In the genomic region with DNA sequence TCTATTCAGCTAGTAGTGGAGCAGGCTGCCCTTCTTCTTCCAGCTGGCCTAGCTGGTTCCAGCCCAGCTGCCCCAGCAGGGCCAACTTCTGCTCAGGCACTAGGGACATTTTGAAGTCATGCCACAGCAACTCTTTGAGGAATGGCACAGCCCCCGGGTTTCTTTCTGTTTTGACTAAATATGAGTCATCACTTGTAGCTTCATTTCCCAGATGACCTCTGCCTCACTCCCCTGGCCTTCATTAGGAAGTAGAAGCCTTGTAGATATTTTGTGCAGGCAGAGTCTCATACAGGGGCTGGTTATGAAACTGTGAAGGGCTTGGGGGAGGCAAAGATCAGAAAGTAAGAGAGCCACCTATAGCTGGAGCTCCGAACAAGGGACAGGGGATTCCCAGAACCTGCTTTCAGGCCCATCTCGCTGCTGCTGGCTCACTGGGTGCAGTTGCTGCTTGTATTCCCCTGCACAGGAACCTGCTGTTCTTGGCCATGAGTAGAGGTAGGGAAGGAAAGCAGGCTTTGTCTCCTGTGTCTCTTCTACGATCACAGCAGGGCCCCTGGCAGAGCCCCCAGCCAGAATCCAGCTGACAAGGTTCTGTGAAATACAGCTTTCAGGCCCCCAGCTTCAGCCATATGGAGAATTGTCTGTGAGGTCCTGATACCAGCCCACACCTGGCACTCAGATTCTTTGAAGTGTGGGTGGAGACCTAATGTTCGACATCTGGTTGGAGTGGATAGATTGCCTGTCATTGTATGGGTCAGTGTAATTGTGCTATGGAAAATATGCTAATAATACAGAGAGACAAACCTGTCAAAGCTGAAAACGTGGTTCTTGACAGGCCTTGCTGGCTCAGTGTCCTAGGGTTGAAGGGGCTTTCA, we compare ENCODE assay signal across 8 mouse cellular contexts. TPM values are rescaled to one million over a fixed set of nuclear protein-coding genes. Genes with fewer than 3 reads are reported as not detected.
DNase-seq lines count a peak whose midpoint lies in the region; ATAC-seq lines count a peak whose summit lies in the region.

No protein-coding gene starts in this region.

- peak overlapping the region; percentile 43; the same call in 1 of the 2 replicates for H3K27ac ChIP-seq in forebrain, embryonic 16.5 days (ENCODE audit: low read length)
- 0 out of 2 replicates have a peak overlapping the region, but pooled peaks have one; percentile 21 for H3K27ac ChIP-seq in hindbrain, embryonic 14.5 days
- H3K27ac ChIP-seq in liver, embryonic 11.5 days (ENCODE audit: low read depth, low read length) = peak overlapping the region; percentile 26; the same call in 1 of the 2 replicates

- no peaks in the 10 kb centered on the region for H3K36me3 ChIP-seq in forebrain, embryonic 16.5 days (ENCODE audit: control insufficient read depth, insufficient read depth)
- H3K36me3 ChIP-seq in hindbrain, embryonic 14.5 days (replicated peaks; ENCODE audit: control insufficient read depth, insufficient read depth) = no peaks in the 10 kb centered on the region
- no peaks in the 10 kb centered on the region for H3K36me3 ChIP-seq in liver, embryonic 11.5 days (ENCODE audit: control insufficient read depth, insufficient read depth, low read length)

- no peaks in the 10 kb centered on the region for H3K9me3 ChIP-seq in forebrain, embryonic 16.5 days (ENCODE audit: control insufficient read depth, low read length)
- H3K9me3 ChIP-seq in hindbrain, embryonic 14.5 days (ENCODE audit: control insufficient read depth, low read length) = no peaks in the 10 kb centered on the region
- no peaks in the 10 kb centered on the region for H3K9me3 ChIP-seq in liver, embryonic 11.5 days (ENCODE audit: control insufficient read depth, low read length)

- peaks cover 25% of the 10 kb centered on the region for H3K4me1 ChIP-seq in forebrain, embryonic 16.5 days (replicated peaks; ENCODE audit: control insufficient read depth, insufficient read depth, low read length)
- H3K4me1 ChIP-seq in hindbrain, embryonic 14.5 days (replicated peaks; ENCODE audit: control insufficient read depth, insufficient read depth, low read length) = peaks cover 14% of the 10 kb centered on the region; the same call in 1 of the 2 replicates
- H3K4me1 ChIP-seq in liver, embryonic 11.5 days (replicated peaks; ENCODE audit: control insufficient read depth, insufficient read depth, low read length) = peaks cover 34% of the 10 kb centered on the region

- H3K4me2 ChIP-seq in forebrain, embryonic 16.5 days (ENCODE audit: low read length) = no peak overlapping the region
- H3K4me2 ChIP-seq in hindbrain, embryonic 14.5 days (replicated peaks) = no peak overlapping the region
- peak overlapping the region; percentile 40 for H3K4me2 ChIP-seq in liver, embryonic 11.5 days

- ATAC-seq in forebrain, embryonic 16.5 days = no peak
- no peak for ATAC-seq in hindbrain, embryonic 14.5 days (ENCODE audit: low FRiP score)
- ATAC-seq in liver, embryonic 11.5 days (replicated peaks; ENCODE audit: low FRiP score) = peak; percentile 82

- H3K9ac ChIP-seq in forebrain, embryonic 16.5 days (replicated peaks; ENCODE audit: low read depth, low read length) = no peak overlapping the region
- H3K9ac ChIP-seq in hindbrain, embryonic 14.5 days = no peak overlapping the region
- peak overlapping the region; percentile 41; the same call in 1 of the 2 replicates for H3K9ac ChIP-seq in liver, embryonic 11.5 days (ENCODE audit: low read depth, low read length)

- H3K4me3 ChIP-seq in forebrain, embryonic 16.5 days (replicated peaks; ENCODE audit: low read length) = no peak overlapping the region
- no peak overlapping the region for H3K4me3 ChIP-seq in hindbrain, embryonic 14.5 days (replicated peaks; ENCODE audit: low read length)
- no peak overlapping the region for H3K4me3 ChIP-seq in liver, embryonic 11.5 days (ENCODE audit: low read depth, low read length)

- H3K27me3 ChIP-seq in forebrain, embryonic 16.5 days (replicated peaks; ENCODE audit: control insufficient read depth, insufficient read depth, low read length) = no peaks in the 10 kb centered on the region
- H3K27me3 ChIP-seq in hindbrain, embryonic 14.5 days (ENCODE audit: control insufficient read depth, insufficient read depth, low read length) = no peaks in the 10 kb centered on the region
- no peaks in the 10 kb centered on the region for H3K27me3 ChIP-seq in liver, embryonic 11.5 days (replicated peaks; ENCODE audit: control insufficient read depth, insufficient read depth, low read length)

- WGBS in forebrain, embryonic 16.5 days = 63% methylated on average over 6 of the region's 6 CpGs
- WGBS in hindbrain, embryonic 14.5 days = 66% methylated on average over 6 of the region's 6 CpGs
- 57% methylated on average over 6 of the region's 6 CpGs for WGBS in liver, embryonic 11.5 days

- peak; percentile 16 for DNase-seq in kidney, adult 11 months
- DNase-seq in kidney, adult 18-20 months = no peak
- DNase-seq in adrenal gland, adult 8-10 months = peak; percentile 77
- DNase-seq in hindbrain, embryonic 14.5 days (ENCODE audit: low spot score) = no peak
- DNase-seq in liver, embryonic 11.5 days (ENCODE audit: low spot score) = no peak
- DNase-seq in skeletal muscle tissue, adult 2 months (ENCODE audit: low read depth, low spot score) = peak; percentile 56
- no peak for DNase-seq in right cerebral cortex, postnatal 4 days

RNA-seq across cellular contexts. Expression of gene Nck2, which starts 30.4 kb away (rescaled TPM):
- total RNA-seq in adrenal gland, adult 8-10 months (2022) = 10 to 100 TPM; 26.7 to 37.1 (median 29.9) TPM
- 53.4 and 58.3 TPM in 2 replicates for polyA plus RNA-seq in forebrain, embryonic 16.5 days (2015; fragmentation: Nextera tagmentation; extraction: Ambion mirVana)
- 37.9 and 40.4 TPM in 2 replicates for polyA plus RNA-seq in hindbrain, embryonic 14.5 days (2014; fragmentation: Nextera tagmentation; extraction: Ambion mirVana)
- polyA plus RNA-seq in liver, embryonic 11.5 days (2014; fragmentation: Nextera tagmentation; extraction: Ambion mirVana) = 24.5 and 26.0 TPM in 2 replicates

Comparison
In these comparisons a context has a peak if more than half of its experiments do, and no peak if none do; other contexts are left out.
1. DNase-seq: peak in kidney, adult 11 months (single experiment), adrenal gland, adult 8-10 months (single experiment) and skeletal muscle tissue, adult 2 months (single experiment); none in kidney, adult 18-20 months (single experiment), hindbrain, embryonic 14.5 days (single experiment), liver, embryonic 11.5 days (single experiment) and right cerebral cortex, postnatal 4 days (single experiment).
2. Peak in every context shown above with its lines, with median percentiles within 50 percentile points of each other: H3K27ac ChIP-seq.